In the genomic region with DNA sequence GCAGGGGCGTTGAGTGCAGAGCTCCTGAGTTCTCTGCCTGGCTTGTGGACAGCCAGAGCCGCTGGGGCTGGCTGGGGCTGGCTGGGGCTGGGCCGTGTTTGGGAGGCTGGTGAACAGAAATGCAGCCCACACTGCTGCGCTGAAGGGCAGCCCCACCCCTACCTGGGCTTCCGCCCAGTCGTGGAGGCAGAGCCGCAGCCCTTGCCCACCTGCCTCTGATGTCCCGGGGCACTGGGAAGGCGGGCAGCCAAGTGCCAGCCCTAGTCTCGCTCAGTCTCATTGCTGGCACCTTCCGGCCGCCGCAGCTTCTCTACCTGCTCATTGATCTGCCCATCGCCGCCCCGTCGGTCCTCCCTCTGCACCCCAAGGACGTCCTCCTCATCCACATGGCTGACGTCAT, we compare ENCODE assay signal across 19 mouse cellular contexts.
A peak's percentile ranks its signal among the peaks of the same experiment; 100 is the strongest.
DNase-seq lines count a peak whose midpoint lies in the region; ATAC-seq and TF ChIP-seq lines count a peak whose summit lies in the region.
"Had no signal": no experiment of that assay in that cellular context is flagged by ENCODE, and none has a peak within 500 bp of the region (broad histone marks: within the 10 kb centered on the region; RNA-seq: fewer than 3 reads in every experiment).

No protein-coding gene starts in this region.

- no peak for ATAC-seq in heart, embryonic 14.5 days (ENCODE audit: insufficient number of reproducible peaks, insufficient read depth, low FRiP score, low read depth)
- no peak for ATAC-seq in kidney, embryonic 15.5 days (replicated peaks; ENCODE audit: low FRiP score)
- no peak for ATAC-seq in intestine, embryonic 16.5 days
- ATAC-seq: hindbrain, postnatal 0 days had no signal

- 72% methylated on average over 18 of the region's 19 CpGs for WGBS in heart, embryonic 14.5 days
- 71% methylated on average over 19 of the region's 19 CpGs for WGBS in kidney, adult 2 months
- WGBS in kidney, embryonic 15.5 days: 88% methylated on average over 19 of the region's 19 CpGs
- WGBS in intestine, embryonic 16.5 days: 93% methylated on average over 19 of the region's 19 CpGs

- peaks cover 13 to 33% of the 10 kb centered on the region in 2 experiments for H3K4me1 ChIP-seq in heart, embryonic 14.5 days (ENCODE audit: control insufficient read depth in 2 of 2, insufficient read depth in 2 of 2, low read length in 2 of 2)
- H3K4me1 ChIP-seq in kidney, adult 2 months (ENCODE audit: control insufficient read depth, insufficient read depth, low read length): 0 out of 2 replicates have a peak, but pooled peaks cover 4% of the 10 kb centered on the region
- H3K4me1 ChIP-seq in kidney, embryonic 15.5 days: peaks cover 41% of the 10 kb centered on the region
- H3K4me1 ChIP-seq in intestine, embryonic 16.5 days (ENCODE audit: control insufficient read depth, insufficient read depth, low read length): no peaks in the 10 kb centered on the region
- H3K4me1 ChIP-seq: forebrain, embryonic 12.5 days; midbrain, embryonic 12.5 days had no signal

- H3K4me3 ChIP-seq in heart, embryonic 14.5 days (ENCODE audit: control insufficient read depth in 1 of 2, insufficient read depth in 1 of 2, low read depth in 1 of 2, low read length in 2 of 2): peak overlapping the region; percentile 20 to 21
- H3K4me3 ChIP-seq in kidney, adult 2 months (ENCODE audit: insufficient read depth, low read depth, low read length): peak overlapping the region; percentile 7
- H3K4me3 ChIP-seq in kidney, embryonic 15.5 days (replicated peaks): no peak overlapping the region
- H3K4me3 ChIP-seq in intestine, embryonic 16.5 days (ENCODE audit: low read length): no peak overlapping the region
- H3K4me3 ChIP-seq: forebrain, embryonic 12.5 days; hindbrain, embryonic 10.5 days; lung, embryonic 15.5 days; midbrain, embryonic 12.5 days; neural tube, embryonic 12.5 days had no signal

- TF ChIP-seq POLR2A in kidney, adult 2 months (IDR thresholded peaks at IDR 0.05; ENCODE audit: low read depth, low read length): no peak

- peak overlapping the region; percentile 61 for H3K4me2 ChIP-seq in heart, embryonic 14.5 days (ENCODE audit: low read length)
- H3K4me2 ChIP-seq in kidney, embryonic 15.5 days: no peak overlapping the region
- H3K4me2 ChIP-seq in intestine, embryonic 16.5 days (ENCODE audit: low read depth, low read length): 0 out of 2 replicates have a peak overlapping the region, but pooled peaks have one; percentile 6
- H3K4me2 ChIP-seq: forebrain, embryonic 12.5 days; lung, embryonic 15.5 days; midbrain, embryonic 12.5 days; neural tube, embryonic 12.5 days had no signal

- H3K36me3 ChIP-seq in heart, embryonic 14.5 days (ENCODE audit: control insufficient read depth, insufficient read depth, low read length): peaks cover 31% of the 10 kb centered on the region
- no peaks in the 10 kb centered on the region for H3K36me3 ChIP-seq in kidney, adult 2 months (ENCODE audit: control insufficient read depth, insufficient read depth, low read length)
- peaks cover 40% of the 10 kb centered on the region for H3K36me3 ChIP-seq in kidney, embryonic 15.5 days
- 0 out of 2 replicates have a peak, but pooled peaks cover 2% of the 10 kb centered on the region for H3K36me3 ChIP-seq in intestine, embryonic 16.5 days (ENCODE audit: control insufficient read depth, insufficient read depth, low read length)

- TF ChIP-seq CTCF in kidney, adult 2 months (conservative IDR thresholded peaks at IDR 0.05; ENCODE audit: insufficient read depth, insufficient read length, low read depth, low read length): no peak

- H3K27ac ChIP-seq in heart, embryonic 14.5 days (replicated peaks in 1 of 2; ENCODE audit: control insufficient read depth in 1 of 2, insufficient read depth in 1 of 2, low read depth in 2 of 2, low read length in 2 of 2): peak overlapping the region; percentile 90 to 94
- H3K27ac ChIP-seq in kidney, adult 2 months (ENCODE audit: insufficient read depth, low read depth, low read length): peak overlapping the region; percentile 96
- no peak overlapping the region for H3K27ac ChIP-seq in kidney, embryonic 15.5 days
- H3K27ac ChIP-seq in intestine, embryonic 16.5 days (ENCODE audit: low read length): no peak overlapping the region
- H3K27ac ChIP-seq: hindbrain, embryonic 10.5 days; hindbrain, postnatal 0 days; liver, embryonic 14.5 days; lung, embryonic 15.5 days; midbrain, embryonic 12.5 days; neural tube, embryonic 12.5 days had no signal

- H3K9ac ChIP-seq in heart, embryonic 14.5 days (ENCODE audit: low read length): peak overlapping the region; percentile 73
- H3K9ac ChIP-seq in kidney, embryonic 15.5 days: no peak overlapping the region
- H3K9ac ChIP-seq in intestine, embryonic 16.5 days (ENCODE audit: low read depth, low read length): no peak overlapping the region; the same call in 1 of the 2 replicates
- H3K9ac ChIP-seq: forebrain, embryonic 12.5 days; liver, embryonic 14.5 days; lung, embryonic 15.5 days; midbrain, embryonic 12.5 days; neural tube, embryonic 12.5 days had no signal

- no peaks in the 10 kb centered on the region for H3K9me3 ChIP-seq in heart, embryonic 14.5 days (ENCODE audit: control insufficient read depth, low read length)
- H3K9me3 ChIP-seq in kidney, embryonic 15.5 days (replicated peaks): no peaks in the 10 kb centered on the region
- no peaks in the 10 kb centered on the region for H3K9me3 ChIP-seq in intestine, embryonic 16.5 days (ENCODE audit: control insufficient read depth, low read length)
- H3K9me3 ChIP-seq: forebrain, embryonic 12.5 days; hindbrain, embryonic 10.5 days; lung, embryonic 15.5 days; midbrain, embryonic 12.5 days; neural tube, embryonic 12.5 days had no signal

- DNase-seq in heart, postnatal 4 days: no peak
- DNase-seq in kidney, adult 2 months: peak; percentile 65
- peak; percentile 53 to 61 for DNase-seq in kidney, postnatal 36 days
- DNase-seq in adrenal gland, postnatal 36 days: no peak
- DNase-seq: cerebellum, adult 9-10 months; gastrocnemius, postnatal 14 days; layer of hippocampus, postnatal 36 days; lung, postnatal 4 days; thymus, postnatal 14 days had no signal

- H3K27me3 ChIP-seq in heart, embryonic 14.5 days (ENCODE audit: control insufficient read depth, insufficient read depth, low read length): no peaks in the 10 kb centered on the region
- H3K27me3 ChIP-seq in kidney, adult 2 months (replicated peaks; ENCODE audit: control insufficient read depth, insufficient read depth, low read length): no peaks in the 10 kb centered on the region
- no peaks in the 10 kb centered on the region for H3K27me3 ChIP-seq in kidney, embryonic 15.5 days
- no peaks in the 10 kb centered on the region for H3K27me3 ChIP-seq in intestine, embryonic 16.5 days (replicated peaks; ENCODE audit: control insufficient read depth, insufficient read depth, low read length)
- H3K27me3 ChIP-seq: forebrain, embryonic 12.5 days; lung, embryonic 15.5 days; neural tube, embryonic 12.5 days had no signal

Comparison
In these comparisons a context has a peak if more than half of its experiments do, and no peak if none do; other contexts are left out.
1. H3K27ac ChIP-seq: peak in heart, embryonic 14.5 days (2 of 2) and kidney, adult 2 months (single experiment); none in kidney, embryonic 15.5 days (single experiment) and intestine, embryonic 16.5 days (single experiment).
2. H3K4me3 ChIP-seq: peak in heart, embryonic 14.5 days (2 of 2) and kidney, adult 2 months (single experiment); none in kidney, embryonic 15.5 days (single experiment) and intestine, embryonic 16.5 days (single experiment).
3. DNase-seq: peak in kidney, adult 2 months (single experiment) and kidney, postnatal 36 days (2 of 2); none in heart, postnatal 4 days (single experiment) and adrenal gland, postnatal 36 days (0 of 2).